Mouse (Mus musculus): Measurements from ENCODE around the gene Rasgrp3. TPM values are rescaled to one million over a fixed set of nuclear protein-coding genes. Genes with fewer than 3 reads are reported as not detected.

Rasgrp3 gene
- total RNA-seq, 2 experiments from 2014 or later: 13.8 to 14.8 TPM

DNA sequence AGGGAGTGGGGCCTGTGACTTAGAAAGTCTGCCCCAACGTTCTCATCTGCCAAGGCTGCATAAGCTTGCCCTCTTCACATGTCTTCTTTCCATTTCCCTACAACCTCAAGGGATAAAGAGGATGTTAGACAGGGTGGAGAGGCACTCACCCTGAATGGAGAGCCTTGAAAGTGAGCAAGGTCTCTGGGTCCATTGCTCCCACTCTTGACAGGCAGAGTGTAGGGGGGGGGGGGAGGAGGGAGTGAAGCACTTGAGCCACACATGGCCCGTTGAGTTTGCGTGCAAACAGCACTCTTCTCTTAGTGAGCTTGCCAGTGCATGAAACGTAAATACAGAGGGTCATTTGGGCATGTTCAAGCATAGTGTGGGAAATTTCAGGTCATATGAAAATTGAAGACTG is 59.5 kb downstream of the Rasgrp3 start:
- DNase-seq (ENCODE audit: low spot score in 2 of 2): no peak

- DNase-seq (ENCODE audit: low spot score in 2 of 2): no peak
Observed at GRCm38 (mm10) chr17:75498241-75498651, 62.5 kb downstream of the Rasgrp3 start.

- no peak for DNase-seq (ENCODE audit: low spot score in 2 of 2)
Observed at GRCm38 (mm10) chr17:75503031-75503430, 67.3 kb downstream of the Rasgrp3 start.

GRCm38 (mm10) chr17:75505053-75505452 is 69.4 kb downstream of the Rasgrp3 start:
- no peak for DNase-seq (ENCODE audit: low spot score in 2 of 2)

DNA sequence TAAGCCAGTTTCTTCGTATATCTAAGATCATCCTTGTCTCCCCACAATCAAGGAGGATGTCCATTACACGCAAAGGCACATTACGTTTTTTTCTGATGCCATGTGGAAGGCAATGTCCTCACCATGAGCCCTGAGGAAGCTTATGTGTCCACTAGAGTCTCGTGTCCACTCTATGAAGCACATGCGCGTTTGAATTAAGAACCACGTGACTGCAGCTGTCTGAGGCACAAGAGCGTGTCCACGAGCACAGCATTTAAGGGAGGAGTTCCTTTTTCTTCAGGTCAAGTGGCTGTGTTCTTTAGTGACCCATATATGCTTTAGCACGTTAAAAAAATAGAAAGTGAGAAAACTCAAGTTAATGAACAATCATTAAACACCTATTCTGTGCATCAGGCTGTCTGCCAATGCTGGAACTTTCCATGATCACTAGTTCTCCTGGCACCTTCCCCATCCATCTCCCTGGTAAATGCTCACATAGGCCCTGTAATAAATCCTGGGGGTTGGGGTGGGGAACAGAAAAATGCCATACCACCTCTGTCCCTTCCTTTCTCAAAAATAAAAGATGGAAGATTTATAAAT is 70.5 kb downstream of the Rasgrp3 start:
- no peak for DNase-seq (ENCODE audit: low spot score in 2 of 2)

GRCm38 (mm10) chr17:75506708-75507641 is 71.3 kb downstream of the Rasgrp3 start:
- DNase-seq (ENCODE audit: low spot score in 2 of 2): no peak

GRCm38 (mm10) chr17:75509257-75509656 is 73.6 kb downstream of the Rasgrp3 start:
- DNase-seq (ENCODE audit: low spot score in 2 of 2): no peak

GRCm38 (mm10) chr17:75516591-75516990 is 80.9 kb downstream of the Rasgrp3 start:
- no peak for DNase-seq (ENCODE audit: low spot score in 2 of 2)

DNA sequence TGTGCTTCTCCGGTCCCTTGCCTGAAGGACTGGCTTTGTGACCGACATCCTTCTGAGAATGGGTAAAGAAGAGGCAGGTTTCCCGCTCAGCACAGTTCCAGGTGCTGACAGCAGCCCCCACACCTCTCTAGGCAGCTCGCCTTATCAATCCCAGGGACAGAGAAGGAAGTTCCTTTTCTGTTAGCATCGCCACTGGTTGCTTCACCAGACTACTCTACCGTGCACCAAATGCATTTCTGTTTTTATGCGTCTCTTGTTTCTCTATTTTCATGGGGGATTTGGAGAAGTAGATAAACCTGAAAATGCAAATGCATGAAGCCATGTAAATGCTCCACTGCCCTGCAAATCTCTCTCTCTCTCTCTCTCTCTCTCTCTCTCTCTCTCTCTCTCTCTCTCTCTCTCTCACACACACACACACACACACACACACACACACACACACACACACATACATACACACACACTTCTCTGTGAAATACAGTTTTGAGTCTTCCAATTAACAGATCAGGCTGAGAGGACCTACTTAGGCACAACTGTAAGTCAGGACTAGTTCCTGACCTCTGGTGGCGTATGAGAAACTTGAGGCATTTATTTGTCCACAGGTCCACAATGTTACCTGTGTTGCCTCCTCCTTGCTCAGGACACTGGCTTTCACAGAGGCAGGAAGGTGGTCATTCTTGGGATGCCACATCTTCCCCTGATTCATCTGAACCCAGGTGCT is 82.6 kb downstream of the Rasgrp3 start:
- no peak for DNase-seq (ENCODE audit: low spot score in 2 of 2)

GRCm38 (mm10) chr17:75519239-75519900 is 83.7 kb downstream of the Rasgrp3 start:
- no peak for DNase-seq (ENCODE audit: low spot score in 2 of 2)

DNA sequence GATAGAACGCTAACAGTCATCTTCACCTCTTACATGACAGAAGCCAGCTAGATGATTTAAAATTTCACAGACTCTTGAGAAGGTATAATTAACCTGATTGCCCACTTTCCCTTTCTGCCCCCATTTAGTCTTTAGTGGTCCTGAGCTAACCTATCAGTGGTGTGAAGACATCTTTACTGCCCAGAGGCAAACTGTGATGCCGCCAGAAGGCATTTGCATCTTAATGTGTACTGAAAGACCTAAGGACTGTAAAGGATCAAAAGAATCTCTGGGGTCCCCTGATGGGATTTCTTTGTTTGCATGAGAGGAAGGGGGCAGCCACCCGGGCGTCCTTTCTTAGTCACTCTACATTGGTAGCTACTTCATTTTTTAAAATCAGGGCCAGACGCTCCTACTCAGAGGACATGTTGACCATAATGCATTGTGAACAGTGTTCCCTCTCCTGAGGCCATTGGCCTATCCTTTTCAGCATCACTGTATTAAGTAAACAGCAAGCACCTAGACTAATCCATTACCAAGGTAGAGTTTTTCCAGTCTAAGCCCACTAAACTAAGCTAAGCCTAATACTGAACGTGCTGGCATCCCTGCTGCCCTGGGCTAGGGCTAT is 85.6 kb downstream of the Rasgrp3 start:
- DNase-seq (ENCODE audit: low spot score in 2 of 2): no peak

DNA sequence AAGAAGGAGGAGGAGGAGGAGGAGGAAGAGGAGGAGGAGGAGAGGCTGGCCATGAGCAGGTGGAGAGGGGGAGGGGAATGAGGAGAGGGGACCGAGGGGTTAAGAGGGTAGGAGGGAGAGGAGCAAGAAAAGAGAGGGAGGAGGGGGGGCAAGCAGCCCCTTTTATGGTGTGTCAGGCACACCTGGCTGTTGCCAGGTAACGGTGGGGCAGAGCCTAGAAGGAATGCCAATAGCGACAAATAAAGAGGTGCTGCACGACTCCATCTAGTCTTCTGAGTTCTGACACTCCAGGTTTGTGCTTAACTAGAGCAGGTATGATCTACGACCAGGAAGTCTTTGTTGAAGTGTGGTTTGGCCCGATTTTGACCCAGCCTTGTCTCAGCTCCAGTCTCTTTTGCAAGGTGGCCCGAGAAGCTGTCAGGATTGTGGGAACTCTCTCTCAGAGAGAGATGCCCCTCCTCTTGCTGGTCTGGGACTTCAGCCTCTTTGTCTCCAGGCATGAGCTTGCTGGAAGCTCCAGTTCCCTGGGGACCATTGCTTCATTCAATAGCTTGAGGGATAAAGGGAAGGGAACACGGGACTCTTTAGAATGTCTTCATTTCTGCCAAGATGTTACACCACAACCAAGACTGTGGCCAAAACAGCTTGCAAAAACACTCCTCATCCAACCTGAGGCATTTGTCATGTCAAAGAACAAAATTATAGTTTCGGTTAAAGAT is 86.8 kb downstream of the Rasgrp3 start:
- no peak for DNase-seq (ENCODE audit: low spot score in 2 of 2)

DNA sequence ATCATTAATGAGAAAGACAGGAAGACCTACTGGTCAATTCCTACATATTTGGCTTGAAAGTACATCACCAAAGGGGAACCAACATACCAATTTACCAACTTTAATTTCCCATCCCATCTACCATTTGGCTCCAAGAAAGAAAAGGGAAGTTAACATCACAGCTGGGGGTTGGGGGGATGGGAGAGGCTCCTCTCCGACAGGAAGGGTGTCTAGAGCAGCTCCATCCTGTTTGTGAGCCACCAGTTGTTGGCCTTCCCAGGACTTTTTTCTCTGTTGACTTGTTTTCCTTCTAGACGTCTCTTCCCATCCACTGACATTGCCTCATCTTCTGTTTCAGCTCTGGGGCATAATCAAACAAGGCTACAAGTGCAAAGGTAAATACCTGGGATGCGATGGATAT is 88.1 kb downstream of the Rasgrp3 start:
- DNase-seq (ENCODE audit: low spot score in 2 of 2): no peak

DNA sequence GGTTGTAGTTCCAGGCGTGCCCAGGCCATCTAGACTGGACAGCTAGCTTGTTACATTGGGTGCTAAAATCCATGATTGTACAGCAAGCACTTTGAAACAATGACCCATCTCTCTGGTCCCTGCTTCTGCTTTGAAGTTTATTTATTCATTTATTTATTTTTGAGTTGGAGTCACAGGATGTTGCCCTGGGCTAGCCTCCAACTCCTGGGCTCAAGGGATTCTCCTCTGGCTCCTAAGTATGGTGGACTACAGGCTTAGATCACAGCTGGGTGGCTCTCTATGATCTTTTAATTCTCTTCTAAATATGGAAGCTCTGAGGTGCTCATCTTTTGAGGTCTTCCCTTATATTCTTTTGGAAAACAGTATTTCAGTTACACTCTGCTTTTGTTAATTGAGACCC is 90.7 kb downstream of the Rasgrp3 start:
- no peak for DNase-seq (ENCODE audit: low spot score in 2 of 2)

DNA sequence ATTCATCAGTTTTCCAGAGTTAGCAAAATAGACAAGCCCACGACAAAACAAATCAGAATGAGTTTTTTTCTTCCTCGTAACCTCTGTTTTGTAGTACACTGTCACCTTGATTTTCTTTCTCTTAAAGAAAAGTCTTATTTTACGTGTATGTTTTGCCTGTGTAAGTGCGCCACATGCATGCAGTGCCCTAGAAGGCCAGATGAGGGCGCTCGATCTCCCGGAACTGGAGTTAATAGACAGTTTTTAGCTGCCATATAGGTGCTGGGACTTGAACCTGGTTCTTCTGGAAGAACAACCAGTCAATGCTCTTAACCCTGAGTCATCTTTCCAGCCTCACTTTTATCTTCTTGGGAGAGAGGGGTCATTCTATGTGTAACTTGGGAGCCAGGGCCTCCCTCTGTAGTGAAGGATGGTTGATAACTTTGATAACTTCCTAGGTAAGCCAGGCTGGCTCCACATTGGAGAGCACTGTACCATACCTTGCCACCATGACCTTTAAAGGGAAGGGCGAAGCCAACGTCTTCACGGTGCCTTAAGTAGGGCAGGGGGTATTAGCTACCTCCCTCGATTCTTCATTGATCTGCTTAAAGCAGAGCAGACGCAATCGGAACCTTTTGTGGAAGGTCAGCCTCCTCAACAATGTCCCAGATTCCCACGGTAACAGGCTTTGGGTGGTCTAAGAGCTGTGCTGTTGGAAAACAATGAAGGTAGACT is 93.7 kb downstream of the Rasgrp3 start:
- no peak for DNase-seq (ENCODE audit: low spot score in 2 of 2)

- no peak for DNase-seq (ENCODE audit: low spot score in 2 of 2)
Observed at GRCm38 (mm10) chr17:75532469-75532986, 96.8 kb downstream of the Rasgrp3 start.

DNA sequence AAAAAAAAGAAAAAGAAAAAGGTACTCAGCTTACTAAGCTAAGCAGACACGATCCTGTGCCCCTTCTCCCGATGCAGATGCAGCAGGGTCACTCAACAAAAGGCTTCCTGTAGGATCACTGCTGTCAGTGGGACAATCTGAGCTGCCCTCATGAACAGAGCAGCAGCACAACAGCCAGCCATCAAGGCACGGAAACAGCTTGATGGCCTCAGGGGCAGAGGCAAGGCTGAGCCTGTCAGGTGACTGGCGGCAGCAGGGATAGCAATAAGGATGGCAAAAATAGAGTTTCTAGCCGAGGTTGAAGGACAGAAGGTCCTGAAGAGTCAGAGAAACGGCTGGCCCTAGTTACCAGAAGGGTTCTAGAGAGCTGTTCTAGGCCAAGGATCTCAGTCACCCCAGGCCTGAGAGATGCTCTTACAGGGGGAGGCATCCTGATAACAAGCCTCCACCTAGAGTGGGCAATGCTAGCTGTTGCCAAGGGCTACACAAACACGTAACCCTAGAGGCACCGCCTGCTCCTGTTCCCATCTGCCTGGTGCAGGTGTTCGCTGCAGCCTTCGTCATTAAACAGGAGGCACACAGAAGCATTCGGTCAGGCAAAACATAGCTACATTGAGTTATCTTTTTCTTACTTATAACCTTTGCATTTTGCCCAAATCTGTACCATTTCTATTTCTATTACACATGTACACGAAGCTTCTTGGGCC is 98.8 kb downstream of the Rasgrp3 start:
- DNase-seq (ENCODE audit: low spot score in 2 of 2): no peak

DNA sequence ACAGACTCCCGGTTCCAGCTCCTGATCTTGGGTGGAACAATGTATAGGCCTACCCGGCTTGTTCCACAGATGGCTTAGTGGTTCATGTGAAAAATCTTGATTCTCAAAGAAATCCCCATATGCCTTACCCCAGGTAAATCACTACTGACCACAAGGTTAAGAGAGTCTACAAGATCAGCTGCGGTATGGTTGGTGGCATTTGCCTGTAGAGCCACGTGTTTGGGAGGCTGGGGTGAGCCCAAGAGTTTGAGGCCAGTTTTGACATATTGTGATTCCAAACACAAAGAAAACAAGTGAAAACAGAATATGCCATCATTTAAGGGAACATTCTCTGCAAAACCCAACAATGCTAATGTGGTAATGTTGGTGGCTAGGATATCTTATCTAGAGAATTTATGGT is 99.9 kb downstream of the Rasgrp3 start:
- no peak for DNase-seq (ENCODE audit: low spot score in 2 of 2)
